Mouse (Mus musculus) embryonic stem cell, embryonic (primary cell): ENCODE measurements at regions not wholly inside any gene's neighbourhood (a gene's known extent, or its start where the extent isn't known, plus 50 kb on each side); places are given as distances from the start of the nearest gene placed in this dataset.
"Not testable (repeated sequence)": the region's sequence is repeated elsewhere in the genome, so short reads cannot be mapped to it uniquely, and the experiment has no call there.

ENCODE experiments used
- CTCF ChIA-PET, 4 experiments: fragments of 300-600 bp in 2 of 4; fragments of 350-600 bp in 2 of 4; sonication (Branson Sonifier 250); formaldehyde crosslinking; loops; one replicate each; lab custom pipeline; 2022; ENCODE audit warnings: inconsistent platforms in 2 of 4; lab: Charles Lee
- POLR2A ChIA-PET, 4 experiments: fragments of 300-600 bp in 2 of 4; fragments of 350-600 bp in 2 of 4; sonication (Branson Sonifier 250); formaldehyde crosslinking; loops; one replicate each; lab custom pipeline; 2022; ENCODE audit warnings: antibody characterized with exemption in 4 of 4, inconsistent platforms in 1 of 4; lab: Charles Lee

- ChIA-PET CTCF (interaction anchor here in 1 of 4 experiments (0.6 kb wide), 1 partner anchor 92 kb away, joined by 3 read pairs; no protein-coding TSS in a partner anchor), POLR2A (no interaction called here)
Measured at GRCm38 (mm10) chr14:46610226-46610855, 150.0 kb upstream of the Cdkn3 start.

- POLR2A ChIA-PET = interaction anchor here in 1 of 4 experiments (0.6 kb wide), 1 partner anchor 23 kb away, joined by 3 read pairs; no protein-coding TSS in a partner anchor
Measured at GRCm38 (mm10) chr14:46606694-46607093, 153.6 kb upstream of the Cdkn3 start.

GRCm38 (mm10) chr14:46606037-46606436 is 154.3 kb upstream of the Cdkn3 start:
- CTCF ChIA-PET = no interaction called here
- POLR2A ChIA-PET = no interaction called here

More at GRCm38 (mm10) chr14:46606694-46607093, 153.6 kb upstream of the Cdkn3 start:
- CTCF ChIA-PET = no interaction called here

GRCm38 (mm10) chr14:46604886-46605531 is 155.3 kb upstream of the Cdkn3 start:
- ChIA-PET POLR2A (no interaction called here), CTCF (interaction anchor here in 1 of 4 experiments (0.5 kb wide), 1 partner anchor 243 kb away, joined by 4 read pairs; no protein-coding TSS in a partner anchor)

GRCm38 (mm10) chr14:46604156-46604885 is 156.0 kb upstream of the Cdkn3 start:
- POLR2A ChIA-PET = interaction anchor here in 1 of 4 experiments (0.5 kb wide), 1 partner anchor 1453 kb away, joined by 3 read pairs; no protein-coding TSS in a partner anchor
- CTCF ChIA-PET = interaction anchor here in 1 of 4 experiments (0.6 kb wide), 1 partner anchor 758 kb away, joined by 3 read pairs; no protein-coding TSS in a partner anchor

- CTCF ChIA-PET = no interaction called here
- POLR2A ChIA-PET = no interaction called here
Measured at GRCm38 (mm10) chr14:46596696-46597359, 163.5 kb upstream of the Cdkn3 start.

GRCm38 (mm10) chr14:46594151-46594550 is 166.2 kb upstream of the Cdkn3 start:
- ChIA-PET POLR2A (no interaction called here), CTCF (no interaction called here)

- CTCF ChIA-PET = interaction anchor here in 1 of 4 experiments (0.6 kb wide), 1 partner anchor 13 kb away, joined by 3 read pairs; no protein-coding TSS in a partner anchor
Measured at GRCm38 (mm10) chr14:46591753-46592359, 168.5 kb upstream of the Cdkn3 start.

GRCm38 (mm10) chr14:46591211-46591610 is 169.1 kb upstream of the Cdkn3 start:
- CTCF ChIA-PET = no interaction called here
- POLR2A ChIA-PET = no interaction called here

More at GRCm38 (mm10) chr14:46591753-46592359, 168.5 kb upstream of the Cdkn3 start:
- POLR2A ChIA-PET = interaction anchor here in 1 of 4 experiments (0.6 kb wide), 1 partner anchor 194 kb away, joined by 3 read pairs; no protein-coding TSS in a partner anchor

GRCm38 (mm10) chr14:46586093-46586492 is 174.2 kb upstream of the Cdkn3 start:
- ChIA-PET CTCF (interaction anchor here in 2 of 4 experiments (0.7 to 1.0 kb wide), 2 partner anchors 136 kb away, joined by 3 read pairs; no protein-coding TSS in a partner anchor), POLR2A (no interaction called here)

GRCm38 (mm10) chr14:46578051-46579000 is 182.0 kb upstream of the Cdkn3 start:
- CTCF ChIA-PET = interaction anchor here in 2 of 4 experiments (0.5 to 0.6 kb wide), 2 partner anchors 125 to 147 kb away, joined by 4 read pairs; no protein-coding TSS in a partner anchor
- POLR2A ChIA-PET = interaction anchor here in 1 of 4 experiments (0.7 kb wide), 1 partner anchor 87 kb away, joined by 3 read pairs; no protein-coding TSS in a partner anchor

- POLR2A ChIA-PET = no interaction called here
- CTCF ChIA-PET = interaction anchor here in 1 of 4 experiments (0.8 kb wide), 1 partner anchor 9 kb away, joined by 3 read pairs; no protein-coding TSS in a partner anchor
Measured at GRCm38 (mm10) chr14:46575889-46576288, 184.5 kb upstream of the Cdkn3 start.

GRCm38 (mm10) chr14:46575414-46575813 is 184.9 kb upstream of the Cdkn3 start:
- ChIA-PET POLR2A (interaction anchor here in 1 of 4 experiments (0.6 kb wide), 1 partner anchor 163 kb away, joined by 4 read pairs; no protein-coding TSS in a partner anchor), CTCF (interaction anchor here in 2 of 4 experiments (0.8 to 1.3 kb wide), 2 partner anchors 8 to 151 kb away, joined by 3 read pairs; no protein-coding TSS in a partner anchor)

GRCm38 (mm10) chr14:46573401-46573800 is 182.9 kb upstream of the Bmp4 start:
- ChIA-PET CTCF (no interaction called here), POLR2A (no interaction called here)

GRCm38 (mm10) chr14:46572972-46573371 is 182.5 kb upstream of the Bmp4 start:
- CTCF ChIA-PET, POLR2A ChIA-PET: not testable (repeated sequence)

GRCm38 (mm10) chr14:46571841-46572240 is 181.4 kb upstream of the Bmp4 start:
- ChIA-PET POLR2A (interaction anchor here in 1 of 4 experiments (0.9 kb wide), 1 partner anchor 24 kb away, joined by 3 read pairs; no protein-coding TSS in a partner anchor), CTCF (interaction anchor here in 1 of 4 experiments (0.6 kb wide), 1 partner anchor 71 kb away, joined by 3 read pairs; no protein-coding TSS in a partner anchor)
